Mouse (Mus musculus) embryonic stem cell, embryonic (primary cell): ENCODE data around the gene Calb2.

ENCODE experiments used
- CTCF ChIA-PET, 4 experiments: fragments of 300-600 bp in 2 of 4; fragments of 350-600 bp in 2 of 4; sonication (Branson Sonifier 250); formaldehyde crosslinking; loops; one replicate each; lab custom pipeline; 2022; ENCODE audit warnings: inconsistent platforms in 2 of 4; lab: Charles Lee
- POLR2A ChIA-PET, 4 experiments: fragments of 300-600 bp in 2 of 4; fragments of 350-600 bp in 2 of 4; sonication (Branson Sonifier 250); formaldehyde crosslinking; loops; one replicate each; lab custom pipeline; 2022; ENCODE audit warnings: antibody characterized with exemption in 4 of 4, inconsistent platforms in 1 of 4; lab: Charles Lee

The Calb2 gene

GRCm38 (mm10) chr8:110145538-110145937, 22.5 kb downstream of the Calb2 start:
- POLR2A ChIA-PET: interaction anchor here in 3 of 4 experiments (0.6 kb wide), 4 partner anchors 23 to 439 kb away, joined by 3 to 5 read pairs (median 4); partner anchors contain the start of gene Calb2 (in 1 of the 3)
- CTCF ChIA-PET: interaction anchor here (0.6 to 3.0 kb wide), 26 partner anchors 11 to 1681 kb away, joined by 3 to 14 read pairs (median 4); partner anchors contain the start of gene Calb2 (in 1 of the 4)

- POLR2A ChIA-PET: no interaction called here
- CTCF ChIA-PET: interaction anchor here in 1 of 4 experiments (0.6 kb wide), 1 partner anchor 313 kb away, joined by 3 read pairs; no protein-coding TSS in a partner anchor
These were observed 27.2 kb downstream of the Calb2 start for GRCm38 (mm10) chr8:110140770-110141169.

GRCm38 (mm10) chr8:110140156-110140555, 27.9 kb downstream of the Calb2 start:
- POLR2A ChIA-PET: interaction anchor here in 1 of 4 experiments (0.7 to 1.0 kb wide), 2 partner anchors 8 to 15 kb away, joined by 3 to 4 read pairs; no protein-coding TSS in a partner anchor
- CTCF ChIA-PET: interaction anchor here in 1 of 4 experiments (0.6 kb wide), 1 partner anchor 314 kb away, joined by 3 read pairs; no protein-coding TSS in a partner anchor

- CTCF ChIA-PET: no interaction called here
- POLR2A ChIA-PET: interaction anchor here in 1 of 4 experiments (0.6 kb wide), 1 partner anchor 309 kb away, joined by 3 read pairs; no protein-coding TSS in a partner anchor
These were observed 32.5 kb downstream of the Calb2 start for GRCm38 (mm10) chr8:110135515-110135914.

GRCm38 (mm10) chr8:110134236-110134635, 33.8 kb downstream of the Calb2 start:
- CTCF ChIA-PET: interaction anchor here in 1 of 4 experiments (0.6 to 1.0 kb wide), 2 partner anchors 12 to 325 kb away, joined by 3 read pairs; no protein-coding TSS in a partner anchor

GRCm38 (mm10) chr8:110130537-110130936, 37.5 kb downstream of the Calb2 start:
- POLR2A ChIA-PET: interaction anchor here in 2 of 4 experiments (0.6 to 1.4 kb wide), 6 partner anchors 9 to 392 kb away, joined by 3 to 5 read pairs (median 3); no protein-coding TSS in a partner anchor
- CTCF ChIA-PET: interaction anchor here (0.6 to 1.5 kb wide), 18 partner anchors 8 to 355 kb away, joined by 3 to 13 read pairs (median 3); partner anchors contain the start of genes Calb2 (in 3 of the 4), Gm21964 (in 1 of the 4) and Marveld3 (in 1 of the 4)

More at GRCm38 (mm10) chr8:110134236-110134635, 33.8 kb downstream of the Calb2 start:
- POLR2A ChIA-PET: interaction anchor here in 2 of 4 experiments (0.7 to 0.8 kb wide), 4 partner anchors 10 to 34 kb away, joined by 3 read pairs; partner anchors contain the start of gene Calb2 (in 1 of the 2)

- CTCF ChIA-PET: interaction anchor here in 2 of 4 experiments (0.8 to 2.0 kb wide), 8 partner anchors 11 to 359 kb away, joined by 3 to 8 read pairs (median 3); partner anchors contain the start of gene Calb2 (in 1 of the 2)
- POLR2A ChIA-PET: no interaction called here
These were observed 48.3 kb downstream of the Calb2 start for GRCm38 (mm10) chr8:110119715-110120114.

GRCm38 (mm10) chr8:110102653-110103052, 65.4 kb downstream of the Calb2 start, which contains the start of gene Gm17720:
Gene Gm17720, minus strand, starts transcription at chr8:110102753.
- ChIA-PET CTCF (interaction anchor here in 2 of 4 experiments (0.6 to 1.4 kb wide), 2 partner anchors 11 to 84 kb away, joined by 4 to 7 read pairs (median 5); no protein-coding TSS in a partner anchor), POLR2A (interaction anchor here in 2 of 4 experiments (0.6 to 0.7 kb wide), 2 partner anchors 22 to 382 kb away, joined by 3 read pairs; no protein-coding TSS in a partner anchor)

- POLR2A ChIA-PET: interaction anchor here in 2 of 4 experiments (0.6 to 1.3 kb wide), 2 partner anchors 12 to 35 kb away, joined by 4 read pairs; no protein-coding TSS in a partner anchor
- CTCF ChIA-PET: interaction anchor here (0.6 to 1.1 kb wide), 8 partner anchors 12 to 503 kb away, joined by 3 to 5 read pairs (median 3); no protein-coding TSS in a partner anchor
These were observed 66.3 kb downstream of the Calb2 start for GRCm38 (mm10) chr8:110101676-110102075.

- CTCF ChIA-PET: interaction anchor here (0.6 to 1.0 kb wide), 7 partner anchors 13 to 1245 kb away, joined by 3 to 5 read pairs (median 3); no protein-coding TSS in a partner anchor
- POLR2A ChIA-PET: interaction anchor here in 2 of 4 experiments (0.6 to 1.3 kb wide), 2 partner anchors 13 to 124 kb away, joined by 4 to 5 read pairs; no protein-coding TSS in a partner anchor
These were observed 67.1 kb downstream of the Calb2 start, which contains the start of gene Gm21964 for GRCm38 (mm10) chr8:110100907-110101306. Gene Gm21964, plus strand, starts transcription at chr8:110101207.

- POLR2A ChIA-PET: no interaction called here
- CTCF ChIA-PET: no interaction called here
These were observed 76.1 kb downstream of the Calb2 start for GRCm38 (mm10) chr8:110091869-110092268.
